Mouse (Mus musculus) urinary bladder, postnatal 10 days (tissue): ENCODE results near the gene Gm10413.
"Not testable (repeated sequence)": the region's sequence is repeated elsewhere in the genome, so short reads cannot be mapped to it uniquely, and the experiment has no call there.

Experiments
- DNase-seq: peaks from one replicate; pipeline ENCODE4 v3.0.0; 2022; ENCODE audit warnings: low spot score

The Gm10413 gene

GRCm38 (mm10) chr14:3394793-3395192 lies at the start of gene Gm10413:
Gene Gm10413 (plus strand): TSS chr14:3395093.
- not testable (repeated sequence) for DNase-seq

GRCm38 (mm10) chr14:3412314-3412713 lies 17.4 kb downstream of the Gm10413 start, which contains the start of gene Gm10409:
Gene Gm10409 (plus strand): TSS chr14:3412614.
- not testable (repeated sequence) for DNase-seq

GRCm38 (mm10) chr14:3427803-3428202 lies 32.9 kb downstream of the Gm10413 start, which contains the start of gene Gm3005:
Gene Gm3005 (plus strand): TSS chr14:3428103.
- not testable (repeated sequence) for DNase-seq

DNA sequence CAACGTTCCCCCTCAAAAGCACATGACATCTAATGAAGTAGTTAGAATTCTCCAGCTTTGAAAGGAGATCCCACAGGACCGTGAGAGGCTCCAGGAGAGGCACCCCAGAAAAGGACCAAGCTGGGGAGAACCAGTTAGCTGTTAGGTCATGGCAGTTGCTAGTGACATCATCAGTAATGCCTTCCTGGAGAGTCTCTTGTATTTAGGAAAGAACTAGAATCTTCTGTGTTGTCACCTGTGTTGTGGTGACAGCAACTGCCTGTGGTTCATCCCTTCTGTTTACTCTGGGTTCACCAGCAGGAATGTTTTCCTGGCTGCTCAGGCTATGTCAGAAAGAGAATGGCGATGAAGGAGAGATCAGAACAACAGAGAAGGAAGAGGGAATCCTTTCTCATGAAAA lies 54.2 kb downstream of the Gm10413 start, which contains the start of gene Gm10408:
Gm10408 (plus strand) TSS at position 301 of the 400 bp plus-strand sequence.
- not testable (repeated sequence) for DNase-seq
